Mouse (Mus musculus) G1E (cell line): ENCODE results near the gene Mdfi. TPM values are rescaled to one million over a fixed set of nuclear protein-coding genes. Genes with fewer than 3 reads are reported as not detected.

Experiments
- ATAC-seq: 2 replicates; pipeline ENCODE4 v1.8.0; 2016; ENCODE audit warnings: mild to moderate bottlenecking; ENCODE audit not compliant: insufficient number of reproducible peaks, poor library complexity, low FRiP score, severe bottlenecking; ENCODE audit errors: extremely low read depth
- DNase-seq: peaks from one replicate; pipeline ENCODE4 v3.0.0; 2012; ENCODE audit warnings: low spot score
- H3K27me3 ChIP-seq: 2 replicates; pipeline ENCODE4 v1.6.1; 2012; ENCODE audit warnings: mild to moderate bottlenecking, low read length, inconsistent platforms; ENCODE audit not compliant: insufficient read depth
- H3K36me3 ChIP-seq: replicated peaks from 2 replicates; pipeline ENCODE3; 2012; ENCODE audit warnings: mild to moderate bottlenecking, inconsistent platforms
- H3K4me1 ChIP-seq: 2 replicates; pipeline ENCODE4 v1.6.1; 2012; ENCODE audit warnings: low read depth, low read length, inconsistent platforms, mixed read lengths; ENCODE audit not compliant: insufficient read depth
- H3K4me3 ChIP-seq: 2 replicates; pipeline ENCODE4 v1.5.1; 2012; ENCODE audit warnings: low read depth, mild to moderate bottlenecking, inconsistent platforms, low read length, moderate library complexity, mixed read lengths
- H3K9me3 ChIP-seq: replicated peaks from 2 replicates; pipeline ENCODE4 v1.6.1; 2012; ENCODE audit warnings: inconsistent platforms
- CTCF ChIP-seq: IDR thresholded peaks from 2 replicates; pipeline ENCODE4 v1.5.1; 2012; ENCODE audit warnings: low read depth, low read length, inconsistent platforms, mixed read lengths
- GATA1 ChIP-seq: IDR thresholded peaks from 2 replicates; pipeline ENCODE4 v1.6.1; 2012; ENCODE audit warnings: borderline replicate concordance, low read length, inconsistent platforms, mixed read lengths
- GATA2 ChIP-seq: IDR thresholded peaks from 2 replicates; pipeline ENCODE4 v1.6.1; 2012; ENCODE audit warnings: low read depth, low read length, inconsistent platforms, borderline replicate concordance
- POLR2AphosphoS5 ChIP-seq: IDR thresholded peaks from 2 replicates; pipeline ENCODE4 v1.6.1; 2012; ENCODE audit warnings: low read depth, low read length, inconsistent platforms; ENCODE audit not compliant: insufficient replicate concordance
- TAL1 ChIP-seq: conservative IDR thresholded peaks from 2 replicates; pipeline ENCODE4 v1.6.1; 2012; ENCODE audit warnings: low read depth, low read length, inconsistent platforms, mixed read lengths
- polyA plus RNA-seq: library from polyadenylated mRNA; stranded (reverse); fragments of >175 nt; gene quantifications from 2 replicates; pipeline ENCODE4 v1.2.3, GENCODE M21; 2012
- total RNA-seq, 2 experiments: library from RNA; stranded (forward) in 1 of 2; stranded (reverse) in 1 of 2; fragments of 200-1000 nt in 1 of 2; fragments of >200 nt in 1 of 2; fragmentation: Nextera tagmentation in 1 of 2; gene quantifications; 2 replicates each; pipeline ENCODE4 v1.2.3; 2014 to 2017

Mdfi gene
- total and polyA plus RNA-seq, 3 experiments = 0.05 TPM; not detected in 2

GRCm38 (mm10) chr17:47812200-47812599 is 22.3 kb downstream of the Mdfi start:
- no peak for TF ChIP-seq TAL1

DNA sequence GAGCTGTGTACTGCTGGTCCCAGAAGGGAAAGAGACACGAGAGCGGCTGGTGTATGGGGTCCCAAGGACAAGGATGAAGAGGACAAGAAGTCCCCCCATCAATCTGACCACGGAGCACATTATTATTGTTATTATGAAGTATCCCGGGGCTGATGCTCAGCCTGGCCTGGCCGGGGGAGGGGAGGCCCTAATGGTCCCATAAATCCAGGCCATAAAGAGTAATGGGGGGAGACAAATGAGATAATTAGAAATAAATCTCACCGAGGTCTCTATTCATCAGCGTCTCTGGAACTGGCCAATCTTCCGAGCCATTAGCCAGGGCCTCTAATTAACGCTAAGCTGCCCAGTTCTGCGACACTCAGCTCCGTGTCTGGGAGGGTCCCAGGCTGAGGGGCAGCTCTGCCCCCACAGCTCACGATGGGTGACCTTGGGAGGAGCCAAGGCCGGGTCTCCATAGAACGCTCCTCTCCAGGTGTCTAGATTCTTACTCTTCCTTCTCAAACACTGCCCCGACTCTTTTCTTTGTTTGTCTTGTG is 23.2 kb downstream of the Mdfi start:
- Histone ChIP-seq H3K36me3 (no peaks in the 10 kb centered on the region), H3K9me3 (no peaks in the 10 kb centered on the region), H3K4me1 (no peaks in the 10 kb centered on the region), H3K4me3 (no peak overlapping the region), H3K27me3 (peaks cover 5% of the 10 kb centered on the region)
- ATAC-seq (no peak), DNase-seq (no peak)
- TF ChIP-seq TAL1 = no peak
- no peak for TF ChIP-seq GATA2
- TF ChIP-seq GATA1 = no peak
- TF ChIP-seq CTCF = no peak
- no peak for TF ChIP-seq POLR2AphosphoS5

More at GRCm38 (mm10) chr17:47812200-47812599, 22.3 kb downstream of the Mdfi start:
- DNase-seq = no peak
- Histone ChIP-seq H3K9me3 (no peaks in the 10 kb centered on the region), H3K27me3 (peaks cover under 1% of the 10 kb centered on the region; the same call in 1 of the 2 replicates), H3K36me3 (no peaks in the 10 kb centered on the region), H3K4me1 (no peaks in the 10 kb centered on the region), H3K4me3 (no peak overlapping the region)
- ATAC-seq = no peak

DNA sequence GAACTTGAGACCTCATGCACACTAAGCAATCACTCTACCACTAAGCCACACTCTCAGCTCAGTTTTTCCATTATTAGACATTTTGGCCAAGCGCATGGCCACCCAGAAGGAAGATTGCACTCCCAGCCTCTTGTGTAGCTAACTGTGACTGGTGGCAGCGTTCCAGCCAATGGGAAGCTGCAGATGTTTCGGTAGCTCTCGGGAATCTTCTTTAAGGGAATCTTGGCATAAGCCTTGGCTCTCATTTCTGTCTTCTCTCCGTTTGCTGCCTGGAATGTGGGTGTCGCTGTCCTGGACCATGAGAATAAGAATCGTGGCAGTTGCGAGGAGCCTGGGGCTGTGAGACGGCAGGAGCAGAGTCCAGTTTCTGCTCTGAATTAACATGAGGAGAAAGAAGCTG is 28.3 kb downstream of the Mdfi start:
- no peak overlapping the region for H3K4me3 ChIP-seq
- no peak for DNase-seq
- peaks cover 22% of the 10 kb centered on the region for H3K27me3 ChIP-seq
- H3K4me1 ChIP-seq = no peaks in the 10 kb centered on the region
- TF ChIP-seq POLR2AphosphoS5 (no peak), TAL1 (no peak), GATA2 (no peak), GATA1 (no peak), CTCF (no peak)
- H3K9me3 ChIP-seq = no peaks in the 10 kb centered on the region
- no peak for ATAC-seq
- H3K36me3 ChIP-seq = no peaks in the 10 kb centered on the region

- H3K4me1 ChIP-seq = no peaks in the 10 kb centered on the region
- no peak overlapping the region for H3K4me3 ChIP-seq
- H3K27me3 ChIP-seq = peaks cover 22% of the 10 kb centered on the region
- no peak for TF ChIP-seq TAL1
- TF ChIP-seq GATA2 = no peak
- TF ChIP-seq GATA1 = no peak
- TF ChIP-seq POLR2AphosphoS5 = no peak
- TF ChIP-seq CTCF = no peak
- H3K36me3 ChIP-seq = no peaks in the 10 kb centered on the region
- H3K9me3 ChIP-seq = no peaks in the 10 kb centered on the region
- ATAC-seq (no peak), DNase-seq (no peak)
These were observed 29.2 kb downstream of the Mdfi start for GRCm38 (mm10) chr17:47805047-47805835.

- Histone ChIP-seq H3K4me1 (no peaks in the 10 kb centered on the region), H3K27me3 (peaks cover 24% of the 10 kb centered on the region), H3K36me3 (no peaks in the 10 kb centered on the region), H3K4me3 (no peak overlapping the region), H3K9me3 (no peaks in the 10 kb centered on the region)
- TF ChIP-seq POLR2AphosphoS5 (no peak), GATA2 (no peak)
- ATAC-seq = no peak
- DNase-seq = no peak
These were observed 30.8 kb downstream of the Mdfi start for GRCm38 (mm10) chr17:47803662-47804061.

DNA sequence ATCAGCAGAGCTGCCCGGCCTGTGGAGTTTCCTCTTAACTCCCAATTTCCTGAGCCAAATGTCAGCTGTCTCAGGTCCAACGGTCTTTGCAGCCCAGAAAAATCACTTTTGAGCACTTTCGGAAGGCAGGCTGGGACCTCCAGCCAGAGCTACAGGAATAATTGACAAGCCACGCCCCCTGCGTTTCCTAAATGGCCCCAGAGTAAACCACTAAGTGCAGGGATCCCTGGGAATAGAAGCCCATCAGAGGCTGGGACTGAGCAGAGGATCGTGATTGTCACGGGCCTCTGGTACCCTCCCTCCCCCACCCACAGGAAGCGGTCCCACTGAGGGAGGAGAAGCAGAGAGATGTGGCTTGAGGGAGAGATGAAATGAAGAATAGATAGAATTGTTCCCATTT is 31.7 kb downstream of the Mdfi start:
- Histone ChIP-seq H3K9me3 (no peaks in the 10 kb centered on the region), H3K4me3 (no peak overlapping the region), H3K4me1 (peaks cover under 1% of the 10 kb centered on the region), H3K27me3 (peaks cover 24% of the 10 kb centered on the region), H3K36me3 (no peaks in the 10 kb centered on the region)
- TF ChIP-seq GATA1 = no peak
- TF ChIP-seq TAL1 = no peak
- DNase-seq (no peak), ATAC-seq (no peak)

DNA sequence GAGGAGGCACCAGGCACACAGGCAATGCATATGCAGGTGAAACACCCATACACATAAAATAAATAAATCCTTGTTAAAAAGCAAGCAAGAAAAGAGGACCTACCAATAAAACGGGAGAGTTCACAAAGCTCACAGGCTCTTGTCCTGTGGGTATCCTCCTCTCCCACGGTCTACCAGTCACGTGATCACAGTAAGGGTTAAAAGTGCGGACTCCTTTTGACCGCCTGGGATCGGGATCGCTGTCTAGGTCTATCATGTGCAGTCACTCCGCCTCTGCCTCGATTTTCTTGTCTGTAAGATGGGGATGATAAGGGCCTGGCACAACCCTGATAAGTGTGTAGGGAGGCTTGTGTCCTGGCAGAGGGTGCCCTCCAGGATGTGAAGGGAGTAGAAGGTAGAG is 37.1 kb downstream of the Mdfi start:
- DNase-seq = no peak
- no peak for TF ChIP-seq GATA2
- TF ChIP-seq TAL1 = no peak
- no peak for TF ChIP-seq GATA1
- TF ChIP-seq POLR2AphosphoS5 = no peak
- no peak for TF ChIP-seq CTCF
- peaks cover 18% of the 10 kb centered on the region for H3K4me1 ChIP-seq
- H3K36me3 ChIP-seq = peaks cover 6% of the 10 kb centered on the region
- ATAC-seq = no peak
- H3K4me3 ChIP-seq = no peak overlapping the region
- no peaks in the 10 kb centered on the region for H3K9me3 ChIP-seq
- H3K27me3 ChIP-seq = peaks cover 12% of the 10 kb centered on the region
